Mouse (Mus musculus) mesoderm, embryonic 11.5 days (tissue): Measurements from ENCODE around the gene Tmpo.

Experiments used
- DNase-seq: peaks from one replicate; pipeline ENCODE4 v3.0.0-alpha.2; 2012; ENCODE audit warnings: low read depth, low spot score

Tmpo gene

DNA sequence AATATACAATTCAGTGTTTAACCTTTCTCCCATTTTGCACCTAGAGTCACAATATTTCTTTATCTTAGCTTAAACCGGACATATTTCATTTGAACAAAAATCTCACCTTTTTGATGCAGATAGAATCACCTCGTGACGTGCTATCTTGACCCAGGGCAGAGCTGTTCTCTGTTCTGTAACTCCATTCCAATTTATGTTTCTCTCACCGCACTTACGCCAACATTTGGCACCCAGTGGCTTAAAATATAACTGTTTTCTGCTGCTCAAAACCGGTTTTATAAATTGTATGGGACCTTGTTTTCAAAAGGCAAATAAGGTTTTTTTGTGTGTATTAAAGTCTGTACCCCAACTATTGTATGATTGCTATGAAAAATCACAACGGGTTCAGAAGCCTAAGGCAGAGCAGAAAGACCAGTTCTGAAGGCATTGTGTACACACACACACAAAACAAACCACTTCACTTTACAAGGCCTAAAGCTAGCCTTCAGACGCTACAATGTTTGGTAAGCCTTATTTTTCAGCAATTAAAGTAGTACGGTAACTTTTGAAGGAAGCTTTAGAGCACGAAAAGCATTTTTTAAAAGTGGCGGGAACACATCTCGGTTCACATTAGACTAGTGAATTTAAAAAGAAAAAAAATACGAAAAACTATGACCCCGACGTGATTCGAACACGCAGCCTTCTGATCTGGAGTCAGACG lies at the start of gene Tmpo:
Gene Tmpo, minus strand, starts transcription at position 555 of the 700 bp plus-strand sequence.
- DNase-seq, result no peak

DNA sequence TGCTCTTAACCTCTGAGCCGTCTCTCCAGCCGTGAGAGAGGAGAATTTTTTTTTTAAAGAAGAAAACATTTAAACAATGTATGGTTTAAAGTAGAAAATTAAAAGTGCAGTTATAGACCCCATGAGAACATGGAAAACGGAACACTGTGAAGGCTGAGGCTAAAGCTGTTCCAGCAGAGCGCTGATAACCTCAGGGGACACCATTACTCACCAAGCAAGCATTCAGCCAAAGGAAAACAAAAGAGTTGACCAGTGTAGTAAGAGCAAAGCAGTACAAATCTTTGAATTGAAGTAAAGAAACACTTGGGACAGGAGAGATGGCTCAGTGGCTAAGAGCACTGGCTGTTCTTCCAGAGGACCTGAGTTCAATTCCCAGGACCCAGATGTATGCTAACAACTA lies 49.3 kb upstream of the Tmpo start:
- peak; percentile 30 for DNase-seq

DNA sequence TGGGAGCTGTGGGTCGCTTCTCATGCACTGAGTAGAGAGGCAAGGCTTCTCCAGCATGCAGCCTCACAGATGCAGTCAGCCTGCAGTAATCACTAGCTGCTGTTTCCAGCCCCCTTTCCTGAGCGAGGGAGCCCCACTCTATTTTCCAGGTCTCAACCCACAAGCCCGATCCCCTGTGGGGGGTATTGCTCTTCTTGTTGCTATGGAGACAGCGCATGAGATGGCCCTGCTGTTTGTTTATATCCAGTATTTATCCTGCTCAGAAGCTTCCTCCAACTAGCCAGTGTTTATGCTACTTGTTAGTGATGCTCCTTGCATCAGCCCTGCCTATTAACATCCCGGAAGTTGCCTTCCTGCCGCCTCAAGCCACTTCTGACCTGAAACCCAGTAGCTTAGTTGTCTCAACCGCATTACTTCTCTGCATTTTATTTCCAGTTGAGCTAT lies 48.4 kb upstream of the Tmpo start:
- peak; percentile 72 for DNase-seq

DNA sequence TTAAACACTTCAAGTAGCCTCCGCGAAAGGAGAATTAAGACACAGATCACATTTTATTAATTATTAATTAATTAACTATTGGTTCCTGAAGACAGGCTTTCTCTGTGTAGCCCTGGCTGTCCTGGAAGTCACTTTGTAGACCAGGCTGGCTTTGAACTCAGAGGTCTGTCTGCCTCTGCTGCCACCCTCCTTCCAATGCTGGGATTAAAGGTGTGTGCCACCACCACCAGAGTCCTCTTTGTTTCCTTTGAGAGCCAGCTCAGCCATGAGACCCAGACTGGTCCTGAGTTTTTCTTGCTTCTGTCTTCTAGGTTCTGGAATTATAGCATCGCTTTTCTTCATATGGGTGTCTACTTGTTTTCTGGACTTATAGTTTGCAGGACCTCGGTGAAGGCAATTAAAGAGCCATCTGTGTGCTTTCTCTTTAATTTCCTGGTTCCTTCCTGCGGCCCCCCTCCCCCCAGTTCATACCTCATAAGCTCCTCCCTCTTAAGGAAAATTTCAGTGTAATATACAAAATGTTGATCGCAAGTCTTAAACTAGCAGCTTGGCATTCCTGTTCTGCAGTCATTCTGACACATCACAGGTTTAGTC lies 47.9 kb upstream of the Tmpo start:
- DNase-seq, result no peak

DNA sequence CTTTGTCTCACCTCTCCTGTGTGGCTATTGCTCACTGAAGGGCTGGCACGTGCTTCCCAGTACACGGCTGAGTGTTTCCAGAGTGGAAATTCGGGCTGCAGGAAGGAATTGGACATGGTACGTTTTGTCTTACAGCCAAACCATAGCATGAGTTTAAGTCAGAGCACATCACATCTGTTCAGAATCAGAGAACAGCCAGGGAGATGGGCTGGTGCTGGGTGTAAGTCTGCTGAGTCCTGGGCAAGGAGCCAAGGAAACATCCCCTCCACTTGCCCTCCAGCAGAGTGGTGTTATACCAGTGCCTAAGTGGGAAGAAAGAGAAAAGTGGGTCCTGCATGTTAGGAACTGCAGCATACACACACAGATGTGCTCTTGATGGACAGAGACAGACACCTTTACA lies 45.9 kb upstream of the Tmpo start:
- DNase-seq, result peak; percentile 33

DNA sequence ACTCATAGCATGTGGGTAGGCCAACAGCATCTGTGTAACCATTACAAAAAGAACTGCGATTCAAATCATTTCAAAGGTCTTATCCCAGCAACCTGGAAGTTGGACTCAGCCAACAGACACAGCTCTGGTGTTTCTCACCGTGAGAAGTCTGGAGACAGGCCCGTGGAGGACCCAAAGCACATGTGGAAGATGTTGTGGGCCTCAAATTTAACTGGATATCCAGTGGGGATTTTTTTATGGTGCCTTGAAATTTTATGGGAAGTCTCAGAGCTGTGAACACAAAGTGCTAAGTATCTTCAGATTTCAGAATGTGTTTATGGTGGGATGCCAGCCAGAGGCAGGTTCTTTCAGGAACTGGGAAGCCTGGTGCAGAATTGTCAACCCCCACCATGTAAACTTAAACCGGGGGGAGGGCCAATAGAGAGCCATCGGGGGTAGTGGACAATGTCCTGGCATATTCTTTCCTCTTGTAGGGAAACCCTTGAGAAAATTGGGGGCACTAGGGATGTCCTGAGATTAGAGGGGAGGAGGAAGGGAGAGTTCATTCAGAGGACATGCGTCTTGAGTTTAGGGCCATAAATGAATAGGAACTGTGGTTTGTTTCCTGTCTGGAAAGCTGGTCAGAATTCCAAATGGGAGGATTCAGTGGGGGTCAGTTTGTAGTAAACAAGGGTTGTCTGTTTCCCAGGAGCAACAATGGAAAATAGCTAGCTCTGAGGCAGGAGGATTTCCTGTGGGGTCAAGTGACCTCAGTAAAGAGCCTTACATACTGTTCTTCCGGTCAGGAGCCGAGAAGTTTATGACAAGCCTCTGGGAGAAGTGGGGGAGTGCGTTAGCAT lies 41.5 kb upstream of the Tmpo start:
- peak; percentile 29 for DNase-seq

DNA sequence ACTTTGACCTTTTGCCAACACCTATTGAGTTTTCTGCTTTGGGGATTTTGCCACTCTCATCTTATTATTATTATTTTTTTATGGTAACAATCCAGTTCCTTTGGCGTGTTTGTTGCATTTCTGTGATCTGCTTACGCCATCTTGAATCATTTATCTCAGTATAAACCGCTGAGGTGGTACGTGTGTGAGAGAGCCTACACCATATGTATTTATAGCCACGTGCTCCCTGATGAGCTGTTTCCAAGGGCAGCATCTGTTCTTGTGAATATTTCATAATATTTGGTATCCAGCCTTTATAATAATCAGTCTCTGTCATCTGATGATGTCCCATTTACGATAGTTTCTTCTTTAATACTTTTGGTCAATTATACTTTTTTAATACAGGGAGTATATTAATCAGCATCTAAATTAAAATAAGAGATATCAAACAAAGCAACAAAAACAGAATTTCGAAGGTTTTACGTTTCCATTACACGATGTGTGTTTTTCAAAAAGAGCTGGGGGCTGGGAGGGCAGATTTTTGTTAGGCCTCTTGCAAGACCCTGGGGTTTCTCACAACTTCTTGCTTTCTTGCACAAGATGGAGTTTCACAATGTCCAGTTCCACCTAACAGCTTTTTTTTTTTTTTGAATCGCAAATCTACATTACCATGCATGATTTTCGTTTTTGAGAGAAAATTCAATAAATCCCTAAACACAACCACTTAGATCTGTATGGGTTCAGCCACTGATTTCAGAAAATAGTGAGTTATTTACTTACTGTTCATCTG lies 28.0 kb upstream of the Tmpo start:
- no peak for DNase-seq

DNA sequence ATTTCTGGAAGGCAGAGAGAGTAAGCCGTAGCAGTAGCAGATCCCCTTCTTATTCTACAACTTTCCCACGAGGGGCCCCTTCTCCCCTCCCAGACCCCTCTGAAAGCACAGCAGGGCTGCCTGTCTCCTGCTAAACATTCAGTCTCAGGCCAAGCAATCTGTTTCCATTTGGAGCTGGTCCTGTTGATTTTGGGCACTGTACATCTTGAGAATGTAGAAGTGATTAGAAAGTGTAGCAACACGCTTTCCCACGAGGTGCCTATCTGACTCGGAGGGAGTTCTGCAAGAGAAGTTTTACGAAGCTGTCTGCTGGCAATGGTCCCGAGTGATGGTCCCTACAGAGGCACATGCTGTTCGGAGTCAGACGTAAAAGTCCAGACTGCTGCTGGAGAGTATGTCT lies 27.3 kb upstream of the Tmpo start:
- DNase-seq, result no peak

DNA sequence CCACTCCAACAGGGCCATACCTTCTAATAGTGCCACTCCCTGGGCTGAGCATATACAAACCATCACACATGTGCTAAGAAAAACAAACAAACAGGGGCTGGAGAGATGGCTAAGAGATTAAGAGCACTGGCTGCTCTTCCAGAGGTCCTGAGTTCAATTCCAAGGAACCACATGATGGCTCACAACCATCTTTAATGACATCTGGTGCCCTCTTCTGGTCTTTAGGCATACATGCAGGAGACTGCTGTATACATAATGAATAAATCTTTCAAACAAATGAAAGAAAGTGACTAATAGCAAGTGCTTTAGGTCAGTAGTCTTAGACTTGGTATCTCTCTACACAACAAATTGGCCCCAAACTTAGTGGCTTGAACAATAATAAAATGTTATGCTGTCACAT lies 26.2 kb upstream of the Tmpo start:
- DNase-seq, result no peak

DNA sequence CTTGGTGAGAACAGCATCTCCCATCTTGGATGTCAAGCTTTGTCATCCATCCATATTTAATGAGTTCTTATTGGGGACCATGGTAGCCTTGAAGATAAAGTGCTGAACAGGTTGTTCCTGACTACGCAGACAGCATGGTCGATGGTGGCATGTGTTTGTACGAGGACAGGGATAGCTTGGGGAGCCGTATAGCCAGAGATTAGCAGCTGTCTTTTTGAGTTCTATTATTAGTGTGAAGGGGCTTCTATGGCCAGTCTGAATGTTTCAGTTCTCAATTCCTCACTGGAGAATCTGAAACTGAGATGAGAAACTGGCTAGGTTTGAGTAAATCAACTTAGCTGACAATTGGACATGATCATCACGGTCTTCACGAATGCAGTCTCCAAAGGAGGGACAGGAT lies 24.5 kb upstream of the Tmpo start:
- DNase-seq, result no peak

DNA sequence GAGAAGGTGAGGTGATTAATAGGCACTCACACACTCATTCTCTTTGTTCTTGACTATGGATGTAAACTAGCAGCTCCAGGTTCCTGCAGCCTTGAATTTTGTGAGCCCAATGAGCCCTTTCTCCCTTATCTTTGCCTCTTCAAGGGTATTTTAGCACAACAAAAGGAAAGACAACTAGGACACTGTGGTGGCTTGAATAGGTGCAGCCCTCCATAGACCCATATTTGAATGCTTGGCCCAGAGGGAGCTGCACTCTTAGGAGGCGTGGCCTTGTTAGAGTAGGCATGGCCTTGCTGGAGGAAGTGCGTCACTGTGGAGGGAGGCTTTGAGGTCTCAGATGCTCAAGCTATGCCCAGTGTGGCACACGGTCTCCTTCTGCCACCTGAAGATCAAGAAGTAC lies 19.5 kb upstream of the Tmpo start:
- DNase-seq, result no peak

DNA sequence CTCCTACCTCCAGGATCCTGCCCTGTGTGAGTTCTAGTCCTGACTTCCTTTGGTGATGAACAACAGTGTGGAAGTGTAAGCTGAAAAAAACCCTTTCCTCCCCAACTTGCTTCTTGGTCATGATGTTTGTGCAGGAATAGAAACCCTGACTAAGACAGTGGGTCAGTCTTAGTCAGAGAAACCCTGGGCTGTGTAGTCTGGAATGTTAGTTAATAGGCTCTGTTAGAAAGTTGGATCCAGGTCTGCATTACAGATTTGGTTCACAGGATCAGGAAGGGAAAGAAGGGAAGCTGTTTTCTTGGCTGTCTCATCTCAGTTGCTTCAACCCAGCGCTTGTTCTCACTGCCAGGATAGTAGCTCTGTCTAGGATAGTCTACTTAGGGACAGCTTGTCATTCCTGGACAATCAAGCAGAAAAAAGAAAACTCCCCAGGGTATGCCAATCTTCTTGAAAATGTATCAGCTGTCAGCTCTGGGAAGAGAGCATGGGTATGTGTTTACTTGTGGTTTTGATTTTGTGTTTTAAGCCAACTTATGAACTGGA lies 18.2 kb upstream of the Tmpo start:
- DNase-seq, result no peak

DNA sequence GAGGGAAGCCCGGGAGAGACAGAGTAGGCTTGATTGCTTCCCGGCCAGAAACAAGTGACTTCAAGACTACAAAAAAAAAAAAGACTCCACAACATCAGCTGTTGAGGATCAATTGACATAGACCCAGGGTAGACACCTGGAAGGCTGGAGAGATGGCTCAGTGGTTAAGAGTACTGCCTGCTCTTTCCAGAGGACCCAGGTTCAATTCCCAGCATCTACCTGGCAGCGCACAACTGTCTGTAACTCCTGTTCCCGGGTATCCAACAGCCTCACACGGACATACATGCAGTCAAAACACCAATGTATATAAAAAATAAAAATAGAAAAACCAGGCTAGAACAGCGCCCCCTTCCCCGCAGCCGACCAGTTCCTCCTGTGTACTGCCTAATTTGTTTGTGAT lies 16.6 kb upstream of the Tmpo start:
- DNase-seq, result no peak

DNA sequence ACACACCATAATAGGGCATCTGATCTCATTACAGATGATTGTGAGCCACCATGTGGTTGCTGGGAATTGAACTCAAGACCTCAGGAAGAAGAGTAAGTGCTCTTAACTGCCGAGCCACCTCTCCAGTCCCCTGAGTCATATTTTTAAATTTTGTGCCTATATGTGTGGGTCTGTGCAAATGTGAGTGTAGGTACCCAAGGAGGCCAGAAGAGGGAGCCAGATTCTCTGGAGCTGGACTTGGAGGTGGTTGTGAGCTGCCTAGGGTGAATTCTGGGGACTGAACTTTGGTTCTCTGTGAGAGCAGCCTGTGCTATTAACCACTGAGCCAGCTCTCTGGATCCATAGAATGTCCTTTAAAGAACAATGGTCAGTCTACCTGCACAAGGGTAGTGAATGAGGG lies 15.7 kb upstream of the Tmpo start:
- DNase-seq, result no peak

DNA sequence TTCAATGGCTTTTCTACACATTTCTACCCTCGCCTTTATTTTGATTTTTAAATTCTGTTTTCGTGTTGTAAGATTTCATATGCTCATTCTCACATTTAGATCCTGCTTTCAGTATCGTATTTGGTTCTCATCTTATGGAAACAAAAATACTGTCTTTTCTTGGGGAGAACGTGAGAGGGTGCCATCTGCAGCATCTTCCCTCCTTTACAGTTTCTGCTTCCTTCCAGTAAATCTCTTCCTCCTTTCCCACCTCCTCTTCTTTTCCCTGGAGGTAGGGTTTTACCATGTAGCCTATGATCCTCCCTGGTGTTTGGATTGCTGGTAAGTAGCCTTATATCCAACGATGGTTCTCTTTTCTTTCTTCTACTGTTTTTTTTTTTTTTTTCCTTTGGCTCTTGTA lies 14.6 kb upstream of the Tmpo start:
- no peak for DNase-seq

DNA sequence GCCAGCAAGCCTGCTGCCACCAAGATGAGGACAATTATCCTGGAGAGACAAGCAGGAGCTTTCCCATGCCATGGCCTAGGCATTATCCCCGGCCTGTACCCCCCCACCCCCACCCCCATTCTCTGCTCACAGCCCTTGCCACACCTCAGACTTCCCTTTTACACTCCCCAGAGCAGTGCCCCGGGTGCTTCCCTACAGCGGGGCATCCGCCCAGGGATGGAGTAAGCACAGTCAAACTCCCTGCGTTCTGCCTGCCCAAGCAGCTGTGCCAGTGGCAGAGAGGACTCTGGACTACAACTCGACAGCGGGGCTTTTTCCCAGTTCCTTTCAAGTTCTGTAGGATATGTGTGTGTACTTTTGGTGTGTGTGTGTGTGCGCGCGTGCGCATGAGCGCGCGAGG lies 14.0 kb upstream of the Tmpo start:
- DNase-seq, result no peak

DNA sequence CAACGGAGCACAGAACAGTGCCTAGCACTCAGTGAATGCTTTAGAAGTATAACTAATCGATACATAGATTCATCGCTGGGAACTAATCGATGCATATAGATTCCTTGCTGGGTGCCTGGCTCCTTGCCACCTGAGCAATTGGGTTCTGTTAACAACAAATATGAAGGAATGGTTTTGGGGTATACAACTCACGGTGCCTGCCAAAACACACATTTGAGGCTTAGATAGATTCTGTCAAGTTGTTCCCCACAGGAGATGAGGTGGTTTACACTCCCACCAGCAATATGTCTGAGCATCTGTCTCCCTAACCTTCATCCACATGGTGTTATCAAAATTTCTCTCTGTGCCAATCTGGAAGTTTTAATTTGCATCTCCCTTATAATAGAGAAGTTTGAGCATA lies 10.7 kb upstream of the Tmpo start:
- DNase-seq, result no peak

DNA sequence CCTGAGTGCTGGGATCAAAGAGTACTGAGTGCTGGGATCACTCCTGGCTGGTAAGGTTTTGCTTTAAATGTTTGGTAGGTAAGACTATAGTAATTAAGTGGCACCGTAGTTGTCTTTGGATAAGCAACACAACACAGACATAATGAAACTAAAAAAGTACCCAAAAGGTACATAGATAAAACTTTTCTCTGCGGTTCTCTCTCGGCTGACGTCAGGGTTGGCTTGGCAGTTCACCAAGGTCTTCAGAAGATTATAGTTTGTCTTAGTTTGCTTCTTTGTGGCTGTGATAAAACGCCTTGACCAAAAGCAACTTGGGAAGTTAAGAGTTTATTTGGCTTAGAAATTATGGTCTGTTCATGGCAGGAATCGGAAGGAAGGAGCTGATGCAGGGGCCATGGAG lies 8.4 kb upstream of the Tmpo start:
- DNase-seq, result no peak

DNA sequence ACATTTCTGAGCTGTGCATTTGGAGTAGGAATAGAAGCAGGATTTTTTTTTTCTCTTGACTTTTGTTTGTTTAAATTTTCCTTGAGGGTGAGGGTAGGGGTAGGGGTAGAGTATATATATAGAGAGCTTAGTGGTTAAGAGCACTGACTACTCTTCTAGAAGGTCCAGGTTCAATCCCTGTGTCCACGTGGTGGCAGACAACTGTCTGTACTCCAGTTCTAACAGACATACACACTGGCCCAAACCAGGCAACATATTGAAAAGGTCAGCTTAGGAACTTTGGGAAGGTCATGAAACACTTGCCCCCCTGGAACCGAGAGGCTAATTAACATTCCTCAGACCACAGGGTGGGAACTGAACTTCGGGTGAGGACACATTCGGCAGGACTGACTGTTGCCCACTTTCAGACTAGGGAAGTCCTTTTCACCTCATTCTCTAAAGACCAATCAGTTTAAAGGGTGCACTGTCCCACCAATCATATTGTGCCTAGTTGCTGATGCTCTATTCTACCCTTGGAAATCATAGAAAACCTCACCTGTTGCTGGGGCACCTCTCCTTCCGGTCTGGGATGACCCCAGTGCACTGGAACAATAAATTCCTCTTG lies 7.7 kb upstream of the Tmpo start:
- no peak for DNase-seq

DNA sequence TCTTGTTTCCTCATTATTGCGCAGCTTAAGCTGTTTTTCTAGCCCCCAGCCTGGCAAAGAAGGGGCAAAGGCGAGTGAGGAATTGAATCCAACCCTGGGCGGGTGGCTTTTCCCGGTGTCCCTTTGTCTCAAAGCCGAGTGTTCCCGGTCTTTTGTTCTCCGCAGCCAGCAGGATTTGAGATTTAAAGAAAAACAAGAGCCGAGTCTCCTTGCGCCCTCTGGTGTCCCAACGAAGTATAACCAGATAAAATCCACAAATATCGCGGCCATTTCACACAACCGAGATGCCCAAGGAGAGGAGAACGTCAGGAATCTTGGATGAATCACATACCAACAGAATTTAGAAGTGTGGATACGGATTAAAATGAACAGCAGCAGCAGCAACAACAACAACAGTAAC lies 6.8 kb upstream of the Tmpo start:
- DNase-seq, result peak; percentile 95

DNA sequence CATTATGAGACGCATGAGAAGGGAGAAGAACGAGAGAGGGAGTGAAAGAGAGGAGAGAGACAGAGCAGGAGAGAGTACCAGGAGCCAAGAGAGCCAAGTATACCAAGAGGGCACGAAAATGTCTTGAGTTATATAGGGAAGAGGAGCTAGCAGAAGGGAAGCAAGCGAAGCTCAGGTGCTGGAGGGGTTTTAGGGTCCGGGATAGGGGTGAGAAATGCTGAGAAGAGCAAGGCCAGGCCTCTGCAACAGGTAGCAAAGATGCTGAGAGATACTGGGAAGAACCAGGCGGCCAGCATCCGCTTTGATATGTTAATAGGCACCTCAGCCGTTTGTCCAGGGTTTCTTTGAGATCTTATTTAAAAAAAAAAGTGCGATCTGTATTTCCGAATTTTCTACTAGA lies 6.2 kb upstream of the Tmpo start:
- peak; percentile 40 for DNase-seq
